Mouse (Mus musculus) left cerebral cortex, postnatal 14 days (tissue): Measurements from ENCODE around the gene Thrap3. TPM values are rescaled to one million over a fixed set of nuclear protein-coding genes. Genes with fewer than 3 reads are reported as not detected.
"Not testable (repeated sequence)": the region's sequence is repeated elsewhere in the genome, so short reads cannot be mapped to it uniquely, and the experiment has no call there.

Source experiments
- DNase-seq, 2 experiments: peaks; one replicate each; pipeline ENCODE4 v3.0.0; 2021 to 2022; ENCODE audit warnings: low spot score in 2 of 2, mixed read lengths in 1 of 2
- intact Hi-C: fragments of 180-260 bp; cut with DNase I; formaldehyde crosslinking; loops from one replicate; pipeline ENCODE4 v1.15.1; 2025
- total RNA-seq, 2 experiments: library from RNA; stranded (reverse); gene quantifications; 2 replicates each; pipeline ENCODE4 v1.2.3; 2021

The Thrap3 gene
- total RNA-seq, 2 experiments from 2014 or later: 129 to 147 TPM

DNA sequence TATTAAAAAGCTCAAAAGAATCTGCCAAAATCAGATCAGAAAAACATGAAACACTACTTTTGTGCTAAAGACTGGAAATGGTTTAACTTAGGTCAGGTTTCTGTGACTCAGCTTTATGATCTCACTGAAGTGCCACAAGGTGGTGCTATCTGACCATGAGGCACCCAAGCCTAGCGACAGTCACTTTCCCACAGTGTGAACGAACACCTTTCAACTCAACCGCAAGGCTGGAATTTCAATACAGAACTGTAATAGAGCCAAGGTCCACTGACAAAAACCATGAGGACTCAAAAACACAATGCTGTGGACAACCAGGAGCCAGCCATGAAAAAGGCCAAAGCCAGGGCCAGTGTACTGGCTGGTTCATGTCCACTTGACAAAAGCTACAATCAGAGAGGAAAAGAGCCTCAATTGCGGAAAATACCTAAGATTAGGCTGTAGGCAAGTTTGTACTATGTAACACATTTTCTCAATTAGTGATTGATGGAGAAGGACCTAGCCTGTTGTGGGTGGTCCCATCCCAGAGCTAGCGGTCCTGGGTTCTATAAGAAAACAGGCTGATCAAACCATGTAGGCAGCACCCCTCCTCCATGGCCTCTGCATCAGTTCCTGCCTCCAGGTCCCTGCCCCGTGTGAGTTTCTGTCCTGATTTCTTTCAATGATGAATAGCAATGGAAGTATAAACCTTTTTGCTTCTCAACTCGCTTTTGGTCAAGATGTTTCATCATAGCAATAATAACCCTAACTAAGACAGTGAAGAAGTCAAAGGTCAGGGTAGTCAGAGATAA, 21.2 kb downstream of the Thrap3 start:
- intact Hi-C loops: loop anchor here (5.0 kb wide), 1 partner anchor 81 kb away; the partner anchor contains the start of gene Trappc3
- peak; percentile 61 for DNase-seq

GRCm38 (mm10) chr4:126175980-126176379, 26.6 kb downstream of the Thrap3 start:
- intact Hi-C loops, DNase-seq: not testable (repeated sequence)

DNA sequence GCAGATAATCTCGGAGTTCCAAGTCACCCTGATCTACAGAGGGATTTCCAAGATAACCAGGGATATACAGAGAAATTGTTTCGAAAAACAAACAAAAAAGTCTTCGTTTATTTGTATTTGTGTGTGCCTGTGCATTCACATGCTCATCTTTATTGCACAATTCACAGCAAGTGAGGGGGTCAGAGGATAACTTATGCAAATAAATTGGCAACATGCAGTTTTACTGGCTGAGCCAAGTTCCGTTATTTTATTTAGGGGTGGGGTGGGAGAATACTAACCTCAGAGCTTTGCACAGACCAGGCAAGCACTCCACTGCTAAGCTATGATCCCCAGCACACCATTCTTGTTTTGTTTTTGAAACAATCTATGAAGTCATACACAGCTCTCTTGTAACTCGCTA, 28.8 kb downstream of the Thrap3 start:
- intact Hi-C loops: no loop called here
- no peak for DNase-seq

DNA sequence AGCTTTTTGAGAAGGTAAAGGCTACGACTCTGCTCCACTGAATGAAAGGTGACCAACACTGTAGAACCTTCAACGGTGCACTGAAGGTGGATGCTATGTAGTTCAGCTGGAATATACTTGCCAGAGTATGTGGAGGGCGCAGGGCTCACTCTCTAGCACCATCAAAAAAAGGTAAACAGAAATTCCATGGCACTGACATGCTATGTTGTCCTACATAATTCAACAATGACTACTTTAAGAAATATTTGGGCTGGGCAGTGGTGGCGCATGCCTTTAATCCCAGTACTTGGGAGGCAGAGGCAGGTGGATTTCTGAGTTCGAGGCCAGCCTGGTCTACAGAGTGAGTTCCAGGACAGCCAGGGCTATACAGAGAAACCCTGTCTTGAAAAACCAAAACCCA, 31.8 kb downstream of the Thrap3 start:
- DNase-seq, intact Hi-C loops: not testable (repeated sequence)

GRCm38 (mm10) chr4:126168851-126169250, 33.7 kb downstream of the Thrap3 start:
- no peak for DNase-seq
- intact Hi-C loops: no loop called here

DNA sequence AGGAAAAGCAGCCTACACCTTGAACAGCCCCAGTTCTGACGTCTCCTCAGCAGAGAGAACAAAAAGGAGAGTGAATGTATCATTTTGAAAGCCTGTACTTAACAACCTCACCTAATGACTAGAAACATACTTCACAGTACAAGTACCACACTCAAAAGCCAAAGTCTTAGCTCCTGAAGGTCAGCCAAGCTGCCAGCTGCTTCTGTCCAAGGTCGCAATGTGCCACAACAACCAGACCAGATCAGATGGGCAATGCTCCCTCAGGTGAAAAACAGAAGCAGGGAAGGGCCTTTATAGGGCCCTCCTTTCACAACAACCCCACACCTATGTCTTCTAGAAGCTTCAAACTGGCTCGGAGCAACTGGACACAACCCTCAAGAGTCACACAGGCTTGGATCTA, 36.5 kb downstream of the Thrap3 start:
- no peak for DNase-seq
- intact Hi-C loops: no loop called here

GRCm38 (mm10) chr4:126165092-126165491, 37.5 kb downstream of the Thrap3 start:
- DNase-seq, intact Hi-C loops: not testable (repeated sequence)

DNA sequence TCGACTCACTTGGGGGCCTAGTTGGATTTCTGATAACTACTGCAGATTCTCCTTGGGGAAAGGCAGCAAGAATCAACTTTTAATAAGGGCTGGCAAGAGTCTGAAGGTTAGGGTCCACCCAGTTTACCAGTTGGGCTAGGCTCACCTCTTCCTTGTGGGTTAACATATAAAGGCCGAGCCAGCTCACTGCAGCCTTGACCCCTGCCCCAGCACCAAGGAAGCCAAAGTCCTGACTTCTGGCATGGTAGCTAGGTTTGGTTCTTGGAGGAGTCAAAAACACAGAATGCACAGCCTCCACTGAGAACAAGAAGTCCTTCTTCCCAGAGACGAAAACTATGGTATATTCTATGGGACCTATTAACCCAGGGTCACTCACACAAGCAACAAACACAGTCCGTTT, 38.9 kb downstream of the Thrap3 start:
- intact Hi-C loops: no loop called here
- no peak for DNase-seq

GRCm38 (mm10) chr4:126163067-126163659, 39.4 kb downstream of the Thrap3 start, which contains the start of gene Sh3d21:
Sh3d21 (minus strand) TSS chr4:126163491.
- intact Hi-C loops: no loop called here
- no peak for DNase-seq

- DNase-seq: peak; percentile 82 to 88
- intact Hi-C loops: no loop called here
Observed at GRCm38 (mm10) chr4:126162544-126163066, 40.0 kb downstream of the Thrap3 start.

- intact Hi-C loops: no loop called here
- no peak for DNase-seq
Observed at GRCm38 (mm10) chr4:126161986-126162385, 40.6 kb downstream of the Thrap3 start.

DNA sequence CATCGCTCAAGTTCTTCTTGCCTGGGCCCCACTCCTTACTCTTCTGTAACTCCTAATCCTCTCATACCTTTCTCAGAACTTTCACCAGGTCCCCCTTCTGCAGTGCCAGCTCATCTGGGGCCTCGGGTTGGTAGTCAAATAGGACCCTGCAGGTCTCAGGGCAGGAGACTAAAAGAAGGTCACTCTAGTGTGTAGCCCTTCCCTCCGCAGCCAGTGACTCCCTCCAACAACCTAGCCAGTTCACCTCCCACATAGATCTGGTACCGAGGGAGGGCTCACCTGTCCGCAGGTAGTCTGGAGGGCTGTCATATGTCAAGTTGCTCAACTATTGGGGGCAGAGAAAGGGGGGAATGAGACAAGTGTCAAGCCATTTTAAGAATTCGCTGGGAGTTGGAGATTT, 41.1 kb downstream of the Thrap3 start:
- DNase-seq: no peak
- intact Hi-C loops: no loop called here

DNA sequence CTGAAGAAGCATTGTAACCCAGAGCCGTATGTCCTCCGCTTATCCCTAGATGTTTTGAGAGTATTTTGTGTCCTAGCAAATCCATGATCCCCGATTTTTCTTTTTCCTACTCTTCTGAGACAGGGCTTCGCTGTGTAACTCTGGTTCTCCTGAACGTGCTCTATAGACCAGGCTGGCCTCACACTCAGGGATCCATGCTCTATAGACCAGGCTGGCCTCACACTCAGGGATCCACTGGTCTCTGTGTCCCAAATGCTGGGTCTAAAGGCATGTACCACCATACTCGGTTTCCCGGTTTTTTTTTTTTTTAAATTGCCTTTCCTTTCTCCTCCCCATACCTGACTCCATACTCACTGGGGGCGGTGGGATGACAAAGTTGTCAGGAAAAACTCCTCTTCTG, 41.6 kb downstream of the Thrap3 start:
- intact Hi-C loops: no loop called here
- no peak for DNase-seq

DNA sequence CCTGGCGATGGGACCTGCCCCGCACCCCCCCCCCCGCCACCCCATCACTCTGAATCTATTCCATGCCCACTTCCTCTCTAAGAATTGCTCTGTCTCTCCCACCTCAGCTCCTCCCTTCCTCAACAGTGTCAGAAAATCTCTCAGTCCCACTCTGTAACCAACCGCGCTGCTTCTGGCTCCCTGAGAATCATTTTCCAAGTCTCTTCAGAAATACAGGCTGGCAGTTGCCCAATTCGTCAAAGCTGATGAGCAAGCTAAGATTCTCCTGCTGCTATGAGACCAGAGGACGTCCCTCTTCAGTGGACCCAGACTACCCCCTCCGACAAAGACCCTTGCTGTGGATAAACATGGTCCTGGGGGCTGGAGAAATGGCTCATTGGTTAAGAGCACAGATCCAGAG, 43.1 kb downstream of the Thrap3 start:
- intact Hi-C loops: no loop called here
- peak; percentile 66 for DNase-seq

- intact Hi-C loops: no loop called here
- no peak for DNase-seq
Observed at GRCm38 (mm10) chr4:126157562-126157961, 45.0 kb downstream of the Thrap3 start.

GRCm38 (mm10) chr4:126156617-126157016, 45.9 kb downstream of the Thrap3 start:
- intact Hi-C loops: no loop called here
- no peak for DNase-seq

DNA sequence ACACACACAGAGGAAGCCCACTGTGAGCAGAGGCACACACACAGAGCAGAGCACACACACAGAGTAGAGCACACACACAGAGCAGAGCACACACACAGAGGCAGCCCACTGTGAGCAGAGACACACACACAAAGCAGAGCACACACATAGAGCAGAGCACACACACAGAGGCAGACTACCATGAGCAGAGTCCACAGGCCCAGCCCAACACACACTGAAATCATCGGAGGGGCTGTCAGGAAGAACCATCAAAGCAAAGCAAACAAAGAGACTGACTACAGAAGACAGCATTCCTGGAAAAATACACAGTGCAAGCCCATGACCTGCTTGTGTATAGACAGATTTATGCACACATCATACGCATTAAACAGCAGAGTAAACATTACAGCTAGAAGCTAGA, 46.7 kb downstream of the Thrap3 start:
- intact Hi-C loops: no loop called here
- DNase-seq: no peak

DNA sequence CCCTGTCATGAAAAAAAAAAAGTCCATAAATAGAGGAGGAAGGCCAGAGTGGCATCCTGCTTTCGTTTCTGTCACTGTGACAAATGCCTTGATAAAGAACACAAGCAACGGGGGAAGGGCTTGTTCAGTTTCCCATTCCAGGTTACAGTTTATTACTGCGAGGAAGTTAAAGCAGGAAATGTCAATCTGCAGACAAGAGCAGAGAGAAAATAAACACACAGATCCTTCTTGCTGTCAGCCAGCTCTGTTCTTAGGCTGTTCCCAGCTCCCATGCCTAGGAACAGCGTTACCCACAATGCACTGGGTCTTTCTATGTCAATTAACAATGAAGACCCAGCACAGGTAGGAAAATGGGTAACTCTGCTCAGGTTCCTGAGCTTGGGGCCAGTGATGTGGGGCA, 47.4 kb downstream of the Thrap3 start:
- no peak for DNase-seq
- intact Hi-C loops: no loop called here

- DNase-seq: no peak
- intact Hi-C loops: no loop called here
Observed at GRCm38 (mm10) chr4:126152864-126153263, 49.7 kb downstream of the Thrap3 start.

- intact Hi-C loops: no loop called here
- DNase-seq: no peak
Observed at GRCm38 (mm10) chr4:126151701-126152440, 50.7 kb downstream of the Thrap3 start.
